Mouse (Mus musculus) spleen, postnatal 14 days (tissue): ENCODE data around the gene Ecm1.
"Not testable (repeated sequence)": the region's sequence is repeated elsewhere in the genome, so short reads cannot be mapped to it uniquely, and the experiment has no call there.

ENCODE experiments used
- DNase-seq, 2 experiments: peaks; one replicate each; pipeline ENCODE4 v3.0.0; 2021 to 2022; ENCODE audit warnings: low spot score in 2 of 2

The Ecm1 gene

DNA sequence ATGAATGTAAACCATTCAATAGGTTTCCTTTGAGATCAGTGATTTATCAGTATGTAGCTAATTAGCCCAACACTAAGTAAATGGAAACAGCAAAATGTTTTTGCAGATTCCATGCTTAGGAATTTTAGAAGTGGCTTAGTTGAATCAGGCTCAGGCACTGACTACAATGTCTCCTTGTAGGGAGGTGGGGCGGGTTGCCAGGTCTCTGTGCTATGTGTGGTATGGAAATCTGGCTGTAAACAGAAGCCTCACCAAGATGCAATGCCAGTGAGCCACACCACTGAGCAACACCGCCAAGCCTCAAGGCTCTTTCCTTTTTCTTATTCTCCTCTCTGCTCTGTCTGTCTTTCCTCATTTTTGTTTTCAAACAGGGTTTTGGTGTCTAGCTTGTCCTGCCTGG is 10.5 kb downstream of the Ecm1 start:
- no peak for DNase-seq

DNA sequence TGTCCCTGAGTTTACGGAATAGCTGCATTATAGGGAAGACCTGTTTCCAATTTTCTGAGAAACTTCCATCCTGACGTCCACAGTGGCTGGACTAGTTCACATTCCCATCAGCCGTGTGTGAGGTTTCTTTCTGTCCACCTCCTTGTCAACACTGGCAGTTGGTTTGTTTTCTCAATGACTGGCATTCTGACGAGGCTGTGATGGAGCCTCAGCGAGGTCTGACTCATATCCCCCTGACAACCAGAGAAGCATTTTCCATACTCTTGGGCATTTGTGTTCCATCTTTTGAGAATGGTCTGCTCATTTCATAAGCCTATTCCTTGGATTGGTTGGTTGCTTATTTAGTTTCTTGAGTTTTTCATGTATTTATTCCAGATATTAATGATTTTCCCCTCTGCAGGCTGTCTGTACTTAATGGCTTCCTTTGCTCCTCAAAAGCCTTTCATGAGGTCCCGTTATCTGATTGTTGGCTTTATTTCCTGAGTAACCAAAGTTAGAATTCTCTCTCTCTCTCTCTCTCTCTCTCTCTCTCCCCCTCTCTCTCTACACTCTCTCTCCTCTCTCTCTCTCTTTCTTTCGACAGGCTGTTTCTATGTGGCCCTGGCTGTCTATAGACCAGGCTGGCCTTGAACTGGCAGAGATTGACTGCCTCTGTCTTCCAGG is 12.5 kb downstream of the Ecm1 start:
- no peak for DNase-seq

DNA sequence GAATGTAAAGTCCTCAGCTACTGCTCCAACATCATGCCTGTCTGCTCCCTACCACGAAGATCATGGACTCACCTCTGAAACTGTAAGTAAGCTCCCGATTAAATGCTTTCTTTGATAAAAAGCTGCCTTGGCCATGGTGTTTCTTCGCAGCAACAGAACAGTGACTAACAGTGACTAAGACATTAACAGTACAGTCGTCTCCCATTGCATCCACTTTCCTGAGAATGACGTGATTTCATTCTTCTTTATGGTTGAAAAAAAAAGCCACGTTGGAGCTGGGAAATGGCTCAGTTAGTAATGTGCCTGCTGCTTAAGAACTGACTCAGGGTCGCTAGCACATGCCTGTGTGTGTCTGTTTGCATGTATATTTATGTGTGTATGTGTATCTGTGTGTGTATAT is 13.5 kb downstream of the Ecm1 start:
- DNase-seq = no peak

DNA sequence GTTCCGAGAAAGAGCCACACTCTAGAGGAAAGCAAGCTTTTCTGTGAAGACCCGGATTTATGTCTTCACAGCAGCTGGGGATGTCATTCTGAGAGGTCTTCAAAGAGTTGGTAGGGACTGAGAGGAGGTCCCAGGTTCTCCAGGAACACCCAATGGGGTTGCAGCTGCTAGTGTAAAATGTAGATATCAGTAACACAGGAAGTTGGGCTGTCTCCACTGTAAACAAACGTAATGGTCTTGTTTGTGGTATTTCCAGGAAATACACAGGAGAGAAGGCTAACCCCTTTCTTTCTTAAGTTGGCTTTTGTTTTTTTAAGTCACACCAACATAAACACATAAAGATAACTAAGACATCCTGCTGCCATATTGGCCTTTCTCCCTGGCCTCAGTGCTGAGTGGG is 17.0 kb downstream of the Ecm1 start:
- no peak for DNase-seq

DNA sequence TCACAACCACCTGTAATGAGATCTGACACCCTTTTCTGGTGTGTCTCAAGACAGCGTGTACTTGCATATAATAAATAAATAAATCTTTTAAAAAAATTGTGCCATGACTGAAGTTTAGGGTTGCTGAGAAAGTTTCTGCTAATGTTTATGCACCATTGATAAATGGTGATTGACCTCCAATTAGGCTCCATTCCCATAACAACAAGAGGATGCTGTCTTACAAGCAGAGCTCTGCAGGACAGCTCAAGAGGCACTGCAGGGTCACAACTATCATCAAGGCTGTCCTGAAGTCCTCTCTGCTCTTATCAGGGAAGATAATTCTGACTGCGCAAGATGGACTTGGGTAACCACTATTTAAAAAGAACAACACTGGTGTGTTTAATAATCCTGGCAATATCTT is 21.2 kb downstream of the Ecm1 start:
- DNase-seq = no peak

DNA sequence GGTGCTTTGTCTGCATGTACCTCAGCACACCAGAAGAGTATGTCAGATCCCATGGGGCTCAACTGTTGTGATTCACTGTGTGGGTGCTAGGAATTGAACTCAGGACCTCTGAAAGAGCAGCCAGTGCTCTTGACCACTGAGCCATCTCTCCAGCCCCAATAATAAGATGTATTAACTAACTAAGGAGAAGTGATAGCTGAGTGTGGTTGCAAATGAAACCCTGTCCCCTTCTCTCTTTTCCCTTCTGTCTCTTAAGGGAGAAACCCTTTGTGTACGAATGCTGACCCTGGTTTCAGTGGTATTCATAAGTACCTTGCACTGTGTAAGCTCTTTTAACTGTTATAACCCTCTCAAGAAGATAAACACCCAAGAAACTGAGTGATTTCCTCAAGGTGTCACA is 23.3 kb downstream of the Ecm1 start:
- no peak for DNase-seq

DNA sequence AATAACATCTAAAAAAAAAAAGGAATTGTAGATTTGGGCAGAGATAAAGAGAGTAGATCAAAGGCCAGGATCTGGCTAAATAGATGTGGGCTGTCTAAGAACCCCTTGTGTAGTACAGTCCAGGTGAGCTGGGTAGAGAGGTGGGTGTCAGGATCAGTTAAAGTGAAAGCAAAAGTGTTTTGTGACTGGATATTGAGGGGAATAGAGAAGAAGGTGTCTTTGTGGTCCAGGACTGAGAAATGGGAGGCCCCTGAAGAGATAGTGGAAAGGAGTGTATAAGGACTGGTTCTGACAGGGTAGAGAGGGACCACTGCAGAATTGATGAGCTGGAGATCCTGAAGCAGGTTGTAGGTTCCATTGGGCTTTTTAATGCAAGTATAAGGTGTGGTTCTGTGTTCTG is 29.4 kb downstream of the Ecm1 start:
- no peak for DNase-seq

DNA sequence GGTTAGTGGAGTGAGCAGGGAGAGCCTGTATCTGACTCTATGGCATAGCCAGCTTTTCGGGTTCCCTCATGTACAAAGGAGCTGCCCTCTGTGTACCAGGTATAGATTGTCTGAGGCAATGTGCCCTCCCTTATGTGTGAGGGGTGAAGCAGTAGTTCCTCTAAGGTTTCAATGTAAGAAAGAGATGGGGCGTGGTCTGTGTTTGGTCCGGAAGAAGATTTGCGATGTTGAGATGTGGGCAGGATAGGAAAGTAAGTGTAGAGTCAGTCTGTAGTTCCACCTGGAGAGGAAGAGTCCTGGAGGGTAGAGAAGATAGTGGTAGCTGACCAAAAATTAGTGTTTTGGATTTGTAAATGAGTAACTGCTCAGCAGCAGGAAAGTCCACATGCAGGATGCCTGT is 30.3 kb downstream of the Ecm1 start:
- no peak for DNase-seq

DNA sequence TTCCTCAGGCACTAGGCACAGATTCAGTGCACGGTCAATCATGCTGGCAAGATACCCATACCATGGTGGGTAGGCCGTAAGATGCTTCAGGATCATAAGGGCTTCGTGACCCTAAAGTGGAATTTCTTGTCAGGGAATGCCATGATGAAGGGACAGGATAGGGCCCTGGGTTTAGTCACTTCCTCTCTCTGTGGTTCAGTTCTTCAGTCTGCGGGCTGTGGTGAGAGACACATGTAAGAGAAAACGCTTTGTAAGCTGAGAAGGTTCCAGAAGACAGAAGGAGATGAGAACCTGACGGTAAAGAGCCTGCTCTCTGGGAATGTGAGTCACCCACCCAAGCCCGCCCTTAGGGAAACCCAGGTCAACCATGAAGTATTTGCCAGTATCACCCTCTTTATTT is 31.9 kb downstream of the Ecm1 start:
- no peak for DNase-seq

DNA sequence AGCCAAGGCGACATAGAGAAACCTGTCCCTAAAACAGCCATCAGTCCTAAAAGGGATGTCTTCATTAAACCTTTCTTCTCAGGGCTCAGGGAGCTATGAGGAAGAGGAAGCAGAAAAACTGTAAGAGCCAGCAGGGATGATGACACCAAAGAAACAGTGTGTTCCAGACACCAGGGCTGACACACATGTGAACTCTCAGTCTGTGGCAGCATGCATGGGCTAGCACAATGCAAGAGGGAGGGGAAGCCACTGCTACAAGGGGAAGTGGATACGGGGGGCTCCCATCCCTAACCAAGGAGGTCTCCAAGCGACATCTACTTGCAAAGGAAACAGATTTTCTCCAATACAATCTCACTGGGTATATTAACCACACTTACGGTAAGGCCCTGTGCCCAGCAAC is 33.1 kb downstream of the Ecm1 start:
- DNase-seq = no peak

DNA sequence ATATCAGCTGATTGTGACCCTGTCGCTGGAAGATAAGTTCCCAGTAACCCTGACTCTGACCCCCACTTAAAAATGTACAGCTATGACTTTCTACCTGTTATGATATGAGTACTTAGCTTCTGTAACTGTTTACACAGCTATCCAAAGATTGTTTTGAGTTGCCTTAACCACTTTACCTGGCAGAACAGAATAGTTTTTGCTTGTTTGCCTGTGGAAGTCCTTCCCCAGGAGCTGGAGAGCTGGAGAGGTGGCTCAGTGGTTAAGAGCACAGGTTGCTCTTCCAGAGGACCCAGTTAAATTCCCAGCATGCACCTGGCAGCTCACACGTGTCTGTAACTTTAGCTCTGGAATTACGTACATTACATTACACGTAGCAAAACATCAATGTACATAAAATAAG is 34.8 kb downstream of the Ecm1 start:
- DNase-seq = no peak

DNA sequence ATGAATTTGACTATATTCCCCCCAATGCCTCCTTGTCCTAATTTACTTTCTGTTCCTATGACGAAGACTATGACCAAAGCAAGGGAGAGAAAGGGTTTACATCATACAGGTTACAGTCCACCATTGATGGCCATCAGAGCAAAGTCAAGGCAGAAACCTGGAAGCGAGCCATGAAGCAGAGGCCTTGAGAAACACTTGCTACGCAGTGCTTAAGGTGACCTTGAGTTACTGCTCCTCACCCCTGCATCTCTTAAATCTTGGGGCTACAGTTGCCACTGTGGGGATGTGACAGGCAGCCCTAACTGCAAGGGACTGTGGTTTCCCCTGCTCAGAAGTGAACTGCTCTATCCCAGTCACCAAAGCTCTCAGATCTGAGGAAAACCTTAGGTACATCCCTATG is 36.1 kb downstream of the Ecm1 start:
- DNase-seq = no peak

DNA sequence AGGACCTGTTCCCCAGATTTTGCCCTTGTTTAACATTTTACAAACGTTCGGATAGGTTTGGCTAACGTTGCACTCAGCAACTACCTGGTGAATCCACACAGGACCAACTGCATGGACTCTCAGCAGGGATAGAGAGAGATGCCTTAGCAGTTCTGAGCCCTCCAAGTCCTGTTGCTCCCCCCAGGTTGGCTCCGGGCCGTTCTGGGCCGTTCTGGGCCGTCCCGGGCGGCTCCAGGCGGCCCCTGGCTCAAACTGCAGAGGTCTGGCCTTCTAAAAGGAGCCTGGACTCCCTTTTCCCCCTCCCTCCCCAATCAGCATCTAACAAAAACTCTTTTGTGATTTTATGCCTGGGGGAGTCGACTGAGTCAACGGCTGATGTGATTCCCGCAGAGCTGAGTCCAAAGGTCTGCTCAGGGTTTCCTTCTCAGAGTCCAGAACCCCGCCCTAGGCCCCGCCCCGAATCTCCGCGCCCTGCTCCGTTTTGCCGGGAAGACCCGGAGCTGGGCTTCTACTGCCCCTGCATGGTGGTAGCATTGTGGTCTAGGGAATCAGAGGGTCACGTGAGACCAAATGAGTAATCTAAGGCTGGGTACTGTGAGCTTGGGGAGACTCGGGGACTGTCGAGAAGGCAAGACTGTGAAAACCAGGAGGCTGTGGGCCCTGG is 37.4 kb downstream of the Ecm1 start:
- no peak for DNase-seq

DNA sequence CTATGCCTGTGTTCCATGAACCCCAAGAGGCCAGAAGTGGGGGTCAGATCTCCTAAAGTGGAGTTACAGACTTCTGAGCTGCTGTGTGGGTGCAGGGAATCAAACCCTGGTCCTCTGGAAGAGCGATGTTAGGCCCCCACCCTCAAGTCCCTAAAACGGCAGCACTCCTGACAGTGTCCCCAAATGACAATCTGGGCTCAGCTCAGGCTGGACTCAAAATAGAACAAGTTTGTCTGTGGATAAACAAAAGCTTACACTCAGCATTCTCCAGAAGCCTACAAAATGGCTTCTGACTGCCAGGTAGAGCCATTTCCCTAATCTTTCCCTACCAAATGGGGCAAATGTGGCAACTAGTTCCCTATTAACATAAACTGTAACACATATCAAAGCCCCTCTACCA is 38.3 kb downstream of the Ecm1 start:
- DNase-seq = no peak

DNA sequence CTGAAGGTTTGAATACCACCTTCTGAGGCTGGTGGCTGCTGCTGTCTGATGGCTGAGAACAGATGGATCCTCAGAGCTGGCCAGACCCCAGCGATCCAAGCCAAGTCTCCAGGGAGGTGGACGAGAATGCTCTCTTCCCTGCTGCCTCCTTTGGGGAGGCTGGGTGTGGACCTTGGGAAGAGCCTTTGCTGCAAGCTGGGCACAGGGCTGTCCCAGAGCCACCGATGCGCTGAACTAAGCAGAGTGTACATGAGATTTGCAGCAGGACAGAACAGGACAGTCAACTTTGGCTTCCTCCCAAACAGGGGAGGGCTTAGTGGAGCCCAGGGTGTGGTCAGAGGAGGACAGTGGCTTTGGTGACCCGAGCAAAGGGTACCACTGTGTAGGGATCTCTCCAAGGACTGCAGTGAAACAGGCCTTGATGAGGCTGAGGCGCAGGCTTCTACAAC is 39.1 kb downstream of the Ecm1 start:
- DNase-seq = no peak

DNA sequence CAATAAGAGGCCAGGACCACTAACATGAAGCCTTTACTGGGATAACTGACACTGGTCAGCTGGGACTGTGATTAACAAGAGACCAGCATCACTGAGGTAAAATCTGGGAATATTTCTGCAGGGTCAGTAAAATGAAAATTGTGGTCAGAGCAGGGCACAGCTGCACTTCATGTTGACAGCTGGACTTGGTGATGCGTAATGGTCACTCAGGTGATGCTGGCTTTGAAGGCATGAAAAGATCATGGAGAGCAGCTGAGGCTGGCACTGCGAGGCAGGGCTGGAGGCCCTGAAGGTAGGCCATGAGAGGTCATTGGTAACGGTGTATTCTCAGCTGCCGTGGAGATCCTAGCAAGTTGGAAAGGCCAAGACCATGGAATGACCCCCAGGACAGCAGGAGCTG is 41.1 kb downstream of the Ecm1 start:
- DNase-seq = no peak

DNA sequence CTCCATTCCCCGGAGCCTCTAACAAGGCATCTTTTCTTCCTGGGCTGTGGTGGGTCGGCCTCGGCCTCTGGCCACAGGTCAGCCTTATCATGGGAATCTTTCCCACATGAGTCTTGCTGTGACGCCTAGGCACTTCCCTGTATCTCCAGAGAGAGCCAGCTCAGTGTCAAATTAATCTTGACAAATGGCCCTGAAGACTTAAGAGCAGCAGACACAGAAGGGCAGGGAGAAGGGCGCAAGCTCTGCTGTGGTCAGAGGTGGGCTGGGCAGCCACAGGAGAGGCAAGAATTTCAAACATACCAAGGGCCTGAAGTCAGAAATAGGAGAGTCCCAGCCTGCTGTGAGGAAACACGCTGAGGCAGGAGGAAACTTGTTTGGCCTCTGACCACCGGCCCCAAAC is 43.0 kb downstream of the Ecm1 start:
- DNase-seq = no peak

DNA sequence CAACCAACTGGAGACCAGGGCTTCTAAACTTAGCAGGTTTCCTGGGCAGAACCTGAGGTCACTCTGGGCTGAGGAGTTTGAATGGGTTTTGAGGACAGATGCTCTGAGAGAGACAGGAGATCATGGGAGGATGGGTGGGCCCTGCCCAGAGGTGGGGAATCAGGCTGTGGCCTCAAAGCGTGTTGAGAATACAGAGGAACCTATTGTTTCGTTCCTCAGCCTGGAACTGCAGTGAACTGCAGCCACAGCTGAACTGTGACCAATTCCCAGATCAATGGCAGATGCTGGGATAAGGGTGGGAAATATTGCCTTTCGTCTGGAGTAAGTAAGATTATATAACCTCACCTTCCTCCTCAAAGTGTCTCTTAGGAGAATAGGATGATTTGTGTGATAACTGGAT is 43.6 kb downstream of the Ecm1 start:
- no peak for DNase-seq

DNA sequence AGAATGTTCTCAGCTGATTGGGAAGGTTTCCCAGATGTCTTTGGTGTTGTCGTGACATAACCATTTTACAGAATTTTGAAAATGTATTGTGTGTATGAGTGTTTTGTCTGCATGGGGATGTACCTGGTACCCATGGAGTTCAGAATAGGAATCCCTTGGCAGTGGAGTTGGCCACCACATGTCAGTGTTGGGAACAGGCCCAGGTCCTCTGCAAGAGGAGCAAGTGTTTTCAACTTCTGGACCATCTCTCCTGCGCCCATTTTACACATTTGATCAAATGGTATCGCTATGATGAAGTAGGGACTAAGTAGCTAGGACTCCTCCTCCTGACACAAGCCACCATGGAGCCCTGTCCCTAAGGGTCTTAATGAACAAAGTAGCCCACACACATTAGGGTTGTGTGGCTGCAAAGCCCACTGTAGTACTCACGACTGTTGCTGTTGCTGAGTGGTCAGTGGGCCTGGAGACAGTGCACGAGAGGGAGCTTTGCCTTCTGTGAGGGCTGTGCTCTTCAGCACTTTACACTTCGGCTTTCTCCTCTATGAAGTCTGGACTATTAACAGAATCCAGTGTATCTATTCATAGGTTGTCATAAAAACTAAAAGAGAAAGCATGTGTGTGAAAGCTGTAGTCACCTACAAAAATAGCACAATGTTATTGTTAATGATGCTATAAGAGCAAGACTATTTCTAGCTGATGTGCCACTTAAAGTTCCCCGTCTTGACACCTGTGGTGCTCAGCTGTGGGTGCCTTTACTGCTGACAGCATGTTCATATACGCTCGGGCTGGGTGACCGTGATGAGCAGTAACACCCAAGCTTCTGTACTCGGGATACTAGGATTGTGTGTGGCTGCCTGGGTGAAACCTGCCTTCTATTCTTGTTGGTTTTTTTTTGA is 44.3 kb downstream of the Ecm1 start:
- no peak for DNase-seq

DNA sequence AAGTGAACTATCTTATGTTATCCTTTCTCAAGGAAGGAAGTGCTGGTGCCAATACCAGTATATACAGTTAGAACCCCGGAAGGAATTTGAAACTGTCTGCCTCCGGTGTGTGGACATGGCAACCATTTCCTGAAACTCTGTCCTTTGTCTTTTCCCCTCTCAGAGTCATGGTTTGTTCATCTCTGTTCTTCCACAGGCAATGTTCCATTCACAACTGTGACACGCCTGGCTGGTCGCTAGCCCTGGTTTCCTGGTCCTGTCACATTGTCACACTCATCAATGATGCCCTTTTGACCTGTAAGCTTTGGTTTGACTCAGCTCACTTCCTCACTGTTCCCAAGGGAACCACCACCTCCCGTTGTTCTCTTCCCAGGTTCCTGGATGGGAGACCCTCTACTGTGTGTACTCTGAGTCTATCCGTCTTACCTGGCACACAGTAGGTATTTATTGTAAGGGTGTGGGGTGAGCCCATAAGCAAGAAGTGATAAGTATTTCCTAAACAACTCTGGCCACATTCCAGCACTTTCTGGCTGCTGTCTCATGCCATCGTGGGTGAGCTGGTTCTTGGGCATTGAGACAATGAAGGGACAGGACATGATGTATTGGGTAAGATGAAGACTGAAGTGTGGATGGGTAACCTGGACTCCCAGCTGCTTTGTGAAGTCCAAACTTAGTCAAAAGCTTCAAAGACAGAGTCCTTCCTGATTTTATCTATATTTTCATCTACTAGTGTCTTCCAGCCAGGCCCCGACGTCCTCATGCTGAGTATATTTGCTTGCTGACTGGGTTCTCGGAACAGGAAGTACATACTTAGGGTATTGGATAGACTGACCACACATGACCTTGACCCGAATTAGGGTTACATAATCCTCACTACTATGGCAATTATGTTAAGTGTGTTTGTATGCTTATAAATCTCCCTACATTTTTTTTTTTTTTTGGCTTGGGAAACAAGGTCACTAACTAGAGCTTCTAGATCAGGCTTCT is 45.3 kb downstream of the Ecm1 start:
- DNase-seq = no peak

DNA sequence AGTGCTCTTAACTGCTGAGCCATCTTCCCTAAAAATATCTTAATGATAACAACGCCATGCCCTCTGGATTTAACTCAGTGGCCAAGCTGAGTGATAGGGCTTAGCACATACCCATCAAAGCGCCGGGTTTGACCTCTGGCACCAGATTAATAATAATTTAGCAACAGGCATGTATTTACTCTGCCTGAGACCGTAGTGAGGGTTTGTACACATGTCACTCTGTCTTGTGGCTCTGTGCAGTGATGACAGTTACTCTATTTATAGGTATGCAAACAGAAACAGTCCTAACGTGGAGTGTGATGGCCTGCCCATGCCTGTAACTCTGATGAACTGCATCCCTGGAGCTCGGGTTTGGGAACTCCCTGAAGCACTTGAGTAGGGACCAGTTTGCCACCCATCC is 46.7 kb downstream of the Ecm1 start:
- DNase-seq = no peak

DNA sequence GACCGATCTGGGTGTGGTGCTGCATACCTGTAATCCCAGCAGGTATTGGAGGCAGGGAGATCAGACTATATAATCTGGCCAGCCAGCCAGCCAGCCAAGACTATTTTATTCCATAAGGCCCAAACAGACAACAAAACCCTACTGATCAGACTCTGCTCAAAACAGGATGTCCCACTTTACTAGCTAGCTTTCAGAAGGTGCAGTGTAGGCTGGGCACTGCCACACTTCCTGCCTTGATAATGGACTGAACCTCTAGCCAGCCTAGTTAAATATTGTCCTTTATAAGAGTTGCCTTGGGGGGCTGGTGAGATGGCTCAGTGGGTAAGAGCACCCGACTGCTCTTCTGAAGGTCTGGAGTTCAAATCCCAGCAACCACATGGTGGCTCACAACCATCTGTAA is 48.8 kb downstream of the Ecm1 start:
- DNase-seq = not testable (repeated sequence)
